Comparison of ENCODE assay signal across 8 mouse cellular contexts in genomic region chr4:154170506-154171150, GRCm38 (mm10). TPM values are rescaled to one million over a fixed set of nuclear protein-coding genes. Genes with fewer than 3 reads are reported as not detected.
DNase-seq lines count a peak whose midpoint lies in the region; ATAC-seq lines count a peak whose summit lies in the region.

Gene Megf6 (plus strand): TSS chr4:154170730.

- H3K4me3 ChIP-seq in erythroblast, embryonic 14.5 days (replicated peaks): peak within 1 kb of the TSS; percentile 16
- H3K4me3 ChIP-seq in heart, embryonic 13.5 days: peak within 1 kb of the TSS; percentile 59
- H3K4me3 ChIP-seq in limb, embryonic 11.5 days (ENCODE audit: low read depth, low read length): peak within 1 kb of the TSS; percentile 71
- H3K4me3 ChIP-seq in midbrain, embryonic 12.5 days: peak within 1 kb of the TSS; percentile 63

- WGBS in heart, embryonic 13.5 days: under 1% methylated on average over 50 of the region's 61 CpGs
- under 1% methylated on average over 61 of the region's 61 CpGs for WGBS in limb, embryonic 11.5 days
- WGBS in midbrain, embryonic 12.5 days: under 1% methylated on average over 54 of the region's 61 CpGs

- H3K4me1 ChIP-seq in erythroblast, embryonic 14.5 days (ENCODE audit: control insufficient read depth): peaks cover 2% of the 10 kb centered on the region; the same call in 1 of the 2 replicates
- peaks cover 30% of the 10 kb centered on the region for H3K4me1 ChIP-seq in heart, embryonic 13.5 days
- H3K4me1 ChIP-seq in limb, embryonic 11.5 days (ENCODE audit: control insufficient read depth, insufficient read depth, low read length): peaks cover 26% of the 10 kb centered on the region
- peaks cover 35% of the 10 kb centered on the region for H3K4me1 ChIP-seq in midbrain, embryonic 12.5 days

- H3K4me2 ChIP-seq in heart, embryonic 13.5 days: peak within 1 kb of the TSS; percentile 82
- peak within 1 kb of the TSS; percentile 98 for H3K4me2 ChIP-seq in limb, embryonic 11.5 days (ENCODE audit: low read depth, severe bottlenecking)
- H3K4me2 ChIP-seq in midbrain, embryonic 12.5 days (replicated peaks): peak within 1 kb of the TSS; percentile 98

- peak; percentile 20 for DNase-seq in brain, adult 2 months (ENCODE audit: low read depth, low spot score)
- peak; percentile 89 for DNase-seq in limb, embryonic 11.5 days (ENCODE audit: low spot score)
- no peak for DNase-seq in frontal cortex, postnatal 10 days (ENCODE audit: low spot score in 2 of 2)

- H3K9me3 ChIP-seq in erythroblast, embryonic 14.5 days (ENCODE audit: control insufficient read depth, low read length): peaks cover 2% of the 10 kb centered on the region; the same call in 1 of the 2 replicates
- no peaks in the 10 kb centered on the region for H3K9me3 ChIP-seq in heart, embryonic 13.5 days
- no peaks in the 10 kb centered on the region for H3K9me3 ChIP-seq in limb, embryonic 11.5 days (ENCODE audit: control insufficient read depth, low read length)
- H3K9me3 ChIP-seq in midbrain, embryonic 12.5 days: no peaks in the 10 kb centered on the region

- no peak for ATAC-seq in erythroblast, adult 5-6 weeks (replicated peaks; ENCODE audit: low FRiP score, poor library complexity, severe bottlenecking)
- ATAC-seq in heart, embryonic 13.5 days (ENCODE audit: extremely low read depth, insufficient number of reproducible peaks, low FRiP score, low TSS enrichment): peak; percentile 38; the same call in 1 of the 2 replicates
- ATAC-seq in limb, embryonic 11.5 days (ENCODE audit: insufficient number of reproducible peaks, low FRiP score, low TSS enrichment, low read depth): peak; percentile 80
- peak; percentile 73 for ATAC-seq in midbrain, embryonic 12.5 days (ENCODE audit: low FRiP score, low read depth)
- no peak for ATAC-seq in megakaryocyte-erythroid progenitor cell, adult 5-6 weeks (replicated peaks; ENCODE audit: low FRiP score, low TSS enrichment, poor library complexity, severe bottlenecking)

- H3K27ac ChIP-seq in heart, embryonic 13.5 days (replicated peaks): peak within 1 kb of the TSS; percentile 25; the same call in 1 of the 2 replicates
- peak within 1 kb of the TSS; percentile 70 for H3K27ac ChIP-seq in limb, embryonic 11.5 days (replicated peaks; ENCODE audit: low read depth, low read length)
- peak within 1 kb of the TSS; percentile 30; the same call in 1 of the 2 replicates for H3K27ac ChIP-seq in midbrain, embryonic 12.5 days (replicated peaks)

- H3K9ac ChIP-seq in heart, embryonic 13.5 days: peak within 1 kb of the TSS; percentile 76
- peak within 1 kb of the TSS; percentile 72 for H3K9ac ChIP-seq in limb, embryonic 11.5 days (ENCODE audit: low read length)
- H3K9ac ChIP-seq in midbrain, embryonic 12.5 days (replicated peaks): peak within 1 kb of the TSS; percentile 68

- H3K27me3 ChIP-seq in erythroblast, embryonic 14.5 days (ENCODE audit: control insufficient read depth): peaks cover 63% of the 10 kb centered on the region
- H3K27me3 ChIP-seq in heart, embryonic 13.5 days (replicated peaks): peaks cover 79% of the 10 kb centered on the region
- H3K27me3 ChIP-seq in limb, embryonic 11.5 days (ENCODE audit: control insufficient read depth, insufficient read depth, low read length): peaks cover 11% of the 10 kb centered on the region; the same call in 1 of the 2 replicates
- peaks cover 67% of the 10 kb centered on the region for H3K27me3 ChIP-seq in midbrain, embryonic 12.5 days

- H3K36me3 ChIP-seq in erythroblast, embryonic 14.5 days (ENCODE audit: control insufficient read depth): no peaks in the 10 kb centered on the region
- no peaks in the 10 kb centered on the region for H3K36me3 ChIP-seq in heart, embryonic 13.5 days
- no peaks in the 10 kb centered on the region for H3K36me3 ChIP-seq in limb, embryonic 11.5 days (ENCODE audit: control insufficient read depth, insufficient read depth, low read length)
- no peaks in the 10 kb centered on the region for H3K36me3 ChIP-seq in midbrain, embryonic 12.5 days

RNA-seq across cellular contexts. Expression of gene Megf6, which starts in this region (rescaled TPM):
- polyA plus RNA-seq in erythroblast, embryonic 14.5 days (2012): under 0.01 TPM in 1 of 2 replicates, not detected in the other
- 1.0 TPM in 1 of 2 replicates, not detected in the other for total RNA-seq in erythroblast, adult 5-6 weeks (2015; ENCODE audit: low replicate concordance)
- not detected in 2 replicates for total RNA-seq in erythroblast, adult 5-6 weeks (2017; ENCODE audit: low replicate concordance)
- 25.9 and 28.4 TPM in 2 replicates for polyA plus RNA-seq in heart, embryonic 13.5 days (2015; fragmentation: Nextera tagmentation; extraction: Ambion mirVana)
- polyA plus RNA-seq in limb, embryonic 11.5 days (2014; fragmentation: Nextera tagmentation; extraction: Ambion mirVana): 30.3 and 37.3 TPM in 2 replicates
- 21.3 and 29.5 TPM in 2 replicates for polyA plus RNA-seq in midbrain, embryonic 12.5 days (2016; fragmentation: Nextera tagmentation; extraction: Ambion mirVana)
- total RNA-seq in megakaryocyte-erythroid progenitor cell, adult 5-6 weeks (2014; fragmentation: Nextera tagmentation): 0.22 and 0.37 TPM in 2 replicates
- 0.38 TPM in 1 of 2 replicates, not detected in the other for total RNA-seq in megakaryocyte-erythroid progenitor cell, adult 5-6 weeks (2017)

Comparison
In these comparisons a context has a peak if more than half of its experiments do, and no peak if none do; other contexts are left out.
1. RNA of gene Megf6 (polyA plus RNA-seq): 30.3 to 37.3 TPM in limb, embryonic 11.5 days, 21.3 to 29.5 TPM in midbrain, embryonic 12.5 days and 25.9 to 28.4 TPM in heart, embryonic 13.5 days; under 0.01 TPM in erythroblast, embryonic 14.5 days; every median in the first group is over 10 times any median in the second.
2. H3K4me3 ChIP-seq: peak in every context shown above with its lines; median percentile 71 in limb, embryonic 11.5 days; 63 in midbrain, embryonic 12.5 days; 59 in heart, embryonic 13.5 days; 16 in erythroblast, embryonic 14.5 days.
3. ATAC-seq: peak in heart, embryonic 13.5 days (single experiment), limb, embryonic 11.5 days (single experiment) and midbrain, embryonic 12.5 days (single experiment); none in erythroblast, adult 5-6 weeks (single experiment) and megakaryocyte-erythroid progenitor cell, adult 5-6 weeks (single experiment).
4. DNase-seq: peak in brain, adult 2 months (single experiment) and limb, embryonic 11.5 days (single experiment); none in frontal cortex, postnatal 10 days (0 of 2).
5. Peak in every context shown above with its lines, with median percentiles within 50 percentile points of each other: H3K27ac ChIP-seq, H3K4me2 ChIP-seq and H3K9ac ChIP-seq.